Mouse (Mus musculus) embryonic facial prominence, embryonic 15.5 days (tissue): ENCODE results near the gene Sfxn3. TPM values are rescaled to one million over a fixed set of nuclear protein-coding genes. Genes with fewer than 3 reads are reported as not detected.

Experiments
- ATAC-seq: fragments of 200-750 bp; cut with Nextera tagmentation; 2 replicates; pipeline ENCODE4 v1.8.0; 2017; ENCODE audit warnings: low read depth, moderate TSS enrichment; ENCODE audit not compliant: insufficient number of reproducible peaks, low FRiP score, low TSS enrichment
- H3K27ac ChIP-seq: fragments of 300-500 bp; sonication (generic); replicated peaks from 2 replicates; pipeline ENCODE4 v1.5.1; 2015; ENCODE audit warnings: mild to moderate bottlenecking, inconsistent platforms
- H3K27me3 ChIP-seq: fragments of 300-500 bp; sonication (generic); 2 replicates; pipeline ENCODE4 v1.6.1; 2015; ENCODE audit warnings: inconsistent platforms
- H3K36me3 ChIP-seq: fragments of 300-500 bp; sonication (generic); 2 replicates; pipeline ENCODE4 v1.6.1; 2015; ENCODE audit warnings: mild to moderate bottlenecking, inconsistent platforms
- H3K4me1 ChIP-seq: fragments of 300-500 bp; sonication (generic); 2 replicates; pipeline ENCODE4 v1.6.1; 2015; ENCODE audit warnings: inconsistent platforms
- H3K4me2 ChIP-seq: fragments of 300-500 bp; sonication (generic); replicated peaks from 2 replicates; pipeline ENCODE4 v1.6.1; 2015; ENCODE audit warnings: mild to moderate bottlenecking, inconsistent platforms
- H3K4me3 ChIP-seq: fragments of 300-500 bp; sonication (generic); replicated peaks from 2 replicates; pipeline ENCODE4 v1.5.1; 2015; ENCODE audit warnings: mild to moderate bottlenecking, inconsistent platforms
- H3K9ac ChIP-seq: fragments of 300-500 bp; sonication (generic); 2 replicates; pipeline ENCODE4 v1.6.1; 2015; ENCODE audit warnings: inconsistent platforms
- H3K9me3 ChIP-seq: fragments of 300-500 bp; sonication (generic); replicated peaks from 2 replicates; pipeline ENCODE4 v1.6.1; 2016; ENCODE audit warnings: inconsistent platforms
- WGBS: fragments of 180-500 bp; shearing (Covaris S2); methylation state at CpG from one replicate; pipeline ENCODE4 v1.1.7; 2015; 5-methylcytosine and 5-hydroxymethylcytosine counted together
- polyA plus RNA-seq: library from polyadenylated mRNA; unstranded; fragments of >200 nt; fragmentation: Nextera tagmentation; extraction: Ambion mirVana; gene quantifications from 2 replicates; pipeline ENCODE4 v1.2.1, GENCODE M21; 2015

Gene Sfxn3
- polyA plus RNA-seq, 1 experiment from 2014 or later, result 41.3 TPM

DNA sequence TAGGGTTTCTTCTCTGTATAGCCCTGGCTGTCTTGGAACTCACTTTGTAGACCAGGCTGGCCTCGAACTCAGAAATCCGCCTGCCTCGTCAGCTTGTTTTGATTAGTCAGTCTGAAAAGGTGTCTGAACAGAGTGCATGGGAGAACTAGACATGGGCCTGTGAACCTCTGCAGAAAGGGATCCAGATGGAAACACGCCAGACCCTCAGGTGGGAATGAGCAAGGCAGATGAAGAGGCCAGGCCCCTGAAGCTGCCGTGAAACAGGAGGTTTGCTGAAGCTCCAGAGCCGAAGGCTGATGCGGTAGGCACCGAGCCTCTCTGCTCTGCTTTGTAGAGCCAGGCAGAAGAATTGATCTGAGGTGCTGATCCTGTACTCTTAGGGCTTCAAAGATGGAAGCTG lies 35.1 kb upstream of the Sfxn3 start:
- Histone ChIP-seq H3K9me3 (no peaks in the 10 kb centered on the region), H3K27ac (0 out of 2 replicates have a peak overlapping the region, but pooled peaks have one; percentile 22), H3K4me1 (peaks cover 60% of the 10 kb centered on the region), H3K9ac (no peak overlapping the region), H3K4me2 (no peak overlapping the region), H3K27me3 (no peaks in the 10 kb centered on the region), H3K36me3 (peaks cover 31% of the 10 kb centered on the region), H3K4me3 (no peak overlapping the region)
- no peak for ATAC-seq
- 72% methylated on average over 8 of the region's 8 CpGs for WGBS

DNA sequence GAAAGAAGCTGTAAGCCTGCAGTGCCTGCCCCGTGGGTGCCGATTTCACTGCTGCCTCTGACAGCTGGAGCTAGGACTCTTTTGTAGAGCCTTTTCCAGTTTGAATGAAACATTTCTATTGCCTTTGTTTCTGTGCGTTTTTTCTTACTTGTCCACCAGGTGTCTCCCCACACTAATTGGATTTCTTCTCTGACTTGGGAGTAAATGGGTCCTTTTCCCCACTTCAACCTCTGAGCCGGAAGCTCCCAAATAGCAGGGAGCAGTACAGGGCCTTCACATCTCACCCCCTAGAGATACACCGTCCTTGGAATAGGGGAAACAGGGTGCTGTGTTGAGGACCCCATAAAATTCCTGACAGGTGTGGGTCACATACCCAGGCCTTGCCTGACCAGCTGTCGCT lies 34.7 kb upstream of the Sfxn3 start:
- peak overlapping the region; percentile 100; the same call in 1 of the 2 replicates for H3K27ac ChIP-seq
- 27% methylated on average over 6 of the region's 6 CpGs for WGBS
- H3K36me3 ChIP-seq, result peaks cover 31% of the 10 kb centered on the region
- no peak for ATAC-seq
- H3K9me3 ChIP-seq, result no peaks in the 10 kb centered on the region
- no peak overlapping the region for H3K4me3 ChIP-seq
- H3K27me3 ChIP-seq, result no peaks in the 10 kb centered on the region
- H3K4me1 ChIP-seq, result peaks cover 59% of the 10 kb centered on the region
- no peak overlapping the region for H3K4me2 ChIP-seq
- H3K9ac ChIP-seq, result no peak overlapping the region

DNA sequence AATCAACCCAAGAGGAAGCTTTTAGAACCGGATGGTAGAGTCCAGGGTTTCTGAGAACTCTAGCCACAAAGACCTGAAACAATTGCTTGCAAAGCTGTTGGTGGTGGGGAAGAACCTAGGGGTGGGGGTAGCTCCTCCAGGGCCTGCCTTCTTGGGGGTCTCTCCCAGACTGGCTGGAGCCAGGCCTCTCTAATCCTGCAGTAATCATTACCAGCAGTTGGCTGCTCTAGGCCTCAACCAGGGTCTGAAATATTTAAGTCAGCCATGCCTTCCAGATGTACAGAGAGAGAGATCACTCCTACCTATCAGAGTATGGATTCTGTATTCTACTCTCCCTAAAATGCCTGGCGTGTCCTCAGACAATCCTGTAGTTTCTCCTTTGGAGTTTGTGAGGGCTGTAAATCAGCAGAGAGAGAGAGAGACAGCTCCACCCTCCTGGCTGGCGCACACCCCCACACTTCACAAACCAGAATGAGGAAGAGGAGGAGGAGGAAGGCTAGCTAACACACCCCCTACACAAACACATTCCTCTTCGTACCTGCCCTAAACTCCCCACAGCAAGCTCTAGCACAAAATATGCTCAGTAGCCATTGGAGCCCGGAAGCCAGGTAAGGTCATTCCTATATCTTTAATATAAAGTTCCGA lies 33.6 kb upstream of the Sfxn3 start:
- no peak overlapping the region for H3K9ac ChIP-seq
- no peak for ATAC-seq
- 34% methylated on average over 6 of the region's 6 CpGs for WGBS
- peaks cover 51% of the 10 kb centered on the region for H3K4me1 ChIP-seq
- no peaks in the 10 kb centered on the region for H3K27me3 ChIP-seq
- H3K27ac ChIP-seq, result peak overlapping the region; percentile 100
- no peak overlapping the region for H3K4me3 ChIP-seq
- H3K36me3 ChIP-seq, result peaks cover 29% of the 10 kb centered on the region
- no peaks in the 10 kb centered on the region for H3K9me3 ChIP-seq
- H3K4me2 ChIP-seq, result no peak overlapping the region

DNA sequence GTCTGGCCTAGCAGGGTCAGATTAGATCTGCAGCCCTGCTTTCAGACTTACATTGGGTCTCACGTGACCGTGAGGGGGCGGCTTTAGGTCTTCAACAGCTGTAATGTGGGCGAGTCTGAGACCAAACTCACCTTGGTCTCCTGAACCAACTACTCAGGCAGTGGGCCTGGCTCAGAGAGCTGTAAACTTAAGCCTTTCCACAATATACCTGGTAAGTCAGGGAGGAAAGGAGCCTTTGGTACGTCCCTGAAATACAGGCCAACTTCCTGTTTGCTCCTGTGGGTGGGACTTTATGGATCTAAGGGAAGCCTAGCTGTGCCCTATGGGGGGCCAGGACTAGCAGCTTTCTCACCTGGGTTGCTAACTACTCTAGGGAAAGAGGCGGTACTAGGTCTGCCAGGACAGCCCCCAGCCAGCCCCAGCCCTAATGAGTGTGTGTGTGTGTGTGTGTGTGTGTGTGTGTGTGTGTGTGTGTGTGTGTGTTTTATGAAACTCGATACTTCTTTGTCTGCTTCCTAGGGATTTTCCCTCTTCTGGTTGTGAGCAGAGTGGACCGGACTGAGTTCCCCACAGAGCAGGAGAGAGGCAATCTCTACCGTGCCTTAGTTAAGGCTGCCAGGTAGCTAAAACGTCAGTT lies 32.9 kb upstream of the Sfxn3 start, which contains the start of gene Lzts2:
TSS of gene Lzts2 (plus strand) at position 80 of the 637 bp plus-strand sequence.
- H3K27ac ChIP-seq, result peak within 1 kb of the TSS; percentile 100
- H3K36me3 ChIP-seq, result peaks cover 24% of the 10 kb centered on the region
- peaks cover 58% of the 10 kb centered on the region for H3K4me1 ChIP-seq
- no peak for ATAC-seq
- no peaks in the 10 kb centered on the region for H3K27me3 ChIP-seq
- WGBS, result 3% methylated on average over 10 of the region's 10 CpGs
- H3K4me3 ChIP-seq, result peak within 1 kb of the TSS; percentile 67
- peak within 1 kb of the TSS; percentile 54 for H3K9ac ChIP-seq
- H3K9me3 ChIP-seq, result no peaks in the 10 kb centered on the region
- H3K4me2 ChIP-seq, result peak within 1 kb of the TSS; percentile 86

DNA sequence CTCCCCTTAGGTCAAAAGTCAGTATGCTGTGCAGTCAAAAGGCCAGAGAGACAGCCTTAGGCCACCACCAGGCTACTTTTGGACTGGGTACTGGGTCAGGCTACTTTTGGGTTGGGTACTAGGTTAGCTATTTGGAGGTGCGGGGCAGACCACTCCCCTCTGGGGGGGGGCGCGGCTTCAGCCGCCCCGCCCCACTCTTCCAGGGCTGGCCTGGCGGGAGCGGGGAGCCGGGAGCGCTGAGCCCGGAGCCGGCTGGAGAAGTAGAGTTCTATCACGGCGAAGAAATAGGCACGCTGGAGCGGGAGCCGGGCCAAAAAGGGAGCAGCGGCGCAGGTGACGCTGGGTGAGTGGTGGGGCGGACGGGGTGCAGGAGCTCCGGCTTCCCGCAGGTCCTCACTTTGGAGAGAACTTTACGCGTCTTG lies 32.3 kb upstream of the Sfxn3 start:
- peaks cover 64% of the 10 kb centered on the region for H3K4me1 ChIP-seq

DNA sequence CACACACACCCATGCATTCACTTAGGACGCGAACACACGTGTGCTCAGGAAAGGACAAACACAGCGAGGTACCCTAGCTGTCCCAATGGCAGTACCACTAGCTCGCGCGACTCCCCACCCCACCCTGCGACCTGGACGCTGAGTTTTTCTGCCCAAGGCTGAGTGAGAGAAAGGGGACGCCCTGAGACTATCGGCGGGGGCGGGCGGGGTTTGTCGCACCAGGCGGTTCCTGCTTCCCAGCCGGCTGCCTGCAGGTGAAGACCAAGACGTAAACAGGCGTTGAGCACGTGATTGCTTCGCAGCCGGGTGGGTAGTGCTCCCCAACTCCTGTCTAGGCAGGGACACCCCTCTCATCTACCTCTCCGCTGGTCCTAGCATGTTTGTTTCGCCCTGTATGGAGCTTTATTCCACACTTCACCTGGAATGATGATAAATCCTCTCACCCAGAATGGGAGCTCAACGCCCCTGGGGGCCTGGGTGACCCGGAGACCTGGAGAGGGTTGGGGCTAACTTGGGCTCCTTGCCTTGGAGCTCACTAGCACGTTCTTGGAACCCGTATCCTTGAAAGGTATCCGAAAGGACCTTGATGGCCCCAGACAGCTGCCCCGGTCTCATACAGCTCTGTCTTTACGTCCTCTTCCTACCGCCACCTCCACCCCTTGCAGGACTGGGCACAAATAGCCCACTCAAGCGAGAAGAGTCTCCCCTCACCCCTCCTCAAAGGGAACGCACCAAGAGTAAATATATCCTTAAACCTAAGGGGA lies 31.6 kb upstream of the Sfxn3 start:
- H3K9me3 ChIP-seq, result no peaks in the 10 kb centered on the region
- peaks cover 12% of the 10 kb centered on the region for H3K36me3 ChIP-seq
- peak overlapping the region; percentile 100 for H3K27ac ChIP-seq
- peak overlapping the region; percentile 54 for H3K9ac ChIP-seq
- no peak for ATAC-seq
- H3K4me1 ChIP-seq, result peaks cover 71% of the 10 kb centered on the region
- H3K27me3 ChIP-seq, result no peaks in the 10 kb centered on the region
- peak overlapping the region; percentile 86 for H3K4me2 ChIP-seq
- H3K4me3 ChIP-seq, result peak overlapping the region; percentile 67
- WGBS, result under 1% methylated on average over 34 of the region's 34 CpGs

More for the DNA sequence above, 32.3 kb upstream of the Sfxn3 start:
- no peaks in the 10 kb centered on the region for H3K27me3 ChIP-seq
- H3K9ac ChIP-seq, result peak overlapping the region; percentile 54
- no peak; the same call in 1 of the 2 replicates for ATAC-seq
- H3K36me3 ChIP-seq, result peaks cover 19% of the 10 kb centered on the region
- WGBS, result under 1% methylated on average over 25 of the region's 25 CpGs
- H3K4me2 ChIP-seq, result peak overlapping the region; percentile 86
- H3K9me3 ChIP-seq, result no peaks in the 10 kb centered on the region
- peak overlapping the region; percentile 100 for H3K27ac ChIP-seq
- peak overlapping the region; percentile 67 for H3K4me3 ChIP-seq

DNA sequence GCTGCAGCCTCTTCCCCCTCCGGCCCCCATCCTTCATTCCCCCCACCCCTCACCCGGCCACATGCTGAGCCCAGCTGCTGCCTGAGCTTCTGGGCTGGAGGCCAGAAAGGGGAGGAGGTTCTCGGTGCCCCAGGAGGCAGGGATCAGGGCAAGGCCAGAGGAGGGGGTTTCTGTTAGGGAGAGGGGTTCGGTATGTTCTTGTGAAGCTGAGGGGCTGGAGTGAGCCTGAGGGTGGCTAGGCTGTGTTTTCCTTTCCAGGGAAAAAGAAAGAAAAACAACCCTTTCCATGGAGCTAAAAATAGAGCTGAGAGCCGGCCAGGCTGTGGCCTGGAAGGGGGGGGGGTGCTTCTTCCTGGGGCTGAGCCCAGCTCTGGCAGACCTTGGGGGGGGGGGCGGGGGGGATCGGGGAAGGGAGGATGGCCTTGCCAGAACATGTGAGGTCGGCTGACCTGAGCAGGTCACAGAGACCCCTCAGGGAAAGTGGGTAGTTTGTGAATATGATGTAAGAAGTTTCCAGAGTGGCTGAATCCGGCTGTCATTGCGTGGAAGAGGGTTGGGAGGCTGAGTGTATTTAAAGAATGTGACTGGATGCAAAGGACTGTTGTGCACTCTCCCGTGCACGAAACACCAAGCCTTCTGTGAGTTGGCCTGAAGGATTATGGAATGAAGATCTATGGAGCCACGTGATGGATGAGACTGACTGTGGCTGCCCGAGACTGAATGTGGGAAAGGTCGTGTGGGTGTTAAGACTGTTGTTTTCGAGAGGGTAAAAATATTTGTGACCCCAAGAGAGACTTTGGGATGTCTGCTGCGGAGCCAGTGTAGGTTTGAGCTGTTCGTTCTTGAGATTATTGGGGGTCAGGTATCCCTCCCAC lies 30.7 kb upstream of the Sfxn3 start:
- H3K9ac ChIP-seq, result peak overlapping the region; percentile 54; the same call in 1 of the 2 replicates
- no peaks in the 10 kb centered on the region for H3K27me3 ChIP-seq
- peaks cover 80% of the 10 kb centered on the region for H3K4me1 ChIP-seq
- H3K4me2 ChIP-seq, result peak overlapping the region; percentile 86
- H3K36me3 ChIP-seq, result peaks cover 8% of the 10 kb centered on the region
- no peaks in the 10 kb centered on the region for H3K9me3 ChIP-seq
- H3K4me3 ChIP-seq, result peak overlapping the region; percentile 67
- peak; percentile 67 for ATAC-seq
- peak overlapping the region; percentile 100 for H3K27ac ChIP-seq
- WGBS, result under 1% methylated on average over 18 of the region's 18 CpGs

DNA sequence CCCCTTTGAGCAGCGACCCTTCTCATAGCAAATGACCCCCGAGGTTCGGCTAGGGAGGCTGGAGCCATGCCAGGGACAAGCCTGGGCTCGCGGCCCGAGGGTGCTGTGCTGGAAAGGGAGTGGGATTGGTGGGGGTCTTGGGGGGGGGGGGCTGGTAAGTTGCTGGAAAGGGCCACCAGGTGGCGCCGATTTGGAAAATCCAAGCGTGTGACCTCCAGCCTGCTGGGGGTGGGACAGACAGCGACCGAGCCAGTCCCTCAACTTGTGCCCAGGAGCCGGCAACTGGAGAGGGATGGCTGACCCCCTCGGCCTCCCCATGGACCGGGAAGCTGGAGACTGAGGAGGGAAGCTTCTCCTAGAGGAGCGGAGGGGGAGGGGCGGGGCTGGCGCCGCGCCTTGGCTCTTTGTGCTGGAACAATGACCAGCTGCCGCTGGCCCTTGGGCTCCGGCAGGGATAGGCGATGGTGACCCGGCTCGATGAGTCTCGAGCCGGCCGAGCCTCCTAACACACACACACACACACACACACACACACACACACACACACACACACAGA lies 30.0 kb upstream of the Sfxn3 start:
- H3K4me3 ChIP-seq, result peak overlapping the region; percentile 67
- peak overlapping the region; percentile 100 for H3K27ac ChIP-seq
- H3K27me3 ChIP-seq, result no peaks in the 10 kb centered on the region
- no peaks in the 10 kb centered on the region for H3K9me3 ChIP-seq
- peak overlapping the region; percentile 86 for H3K4me2 ChIP-seq
- 0% methylated on average over 19 of the region's 27 CpGs for WGBS
- H3K36me3 ChIP-seq, result peaks cover 9% of the 10 kb centered on the region
- peaks cover 83% of the 10 kb centered on the region for H3K4me1 ChIP-seq
- peak; percentile 52 for ATAC-seq
- H3K9ac ChIP-seq, result peak overlapping the region; percentile 37; the same call in 1 of the 2 replicates

DNA sequence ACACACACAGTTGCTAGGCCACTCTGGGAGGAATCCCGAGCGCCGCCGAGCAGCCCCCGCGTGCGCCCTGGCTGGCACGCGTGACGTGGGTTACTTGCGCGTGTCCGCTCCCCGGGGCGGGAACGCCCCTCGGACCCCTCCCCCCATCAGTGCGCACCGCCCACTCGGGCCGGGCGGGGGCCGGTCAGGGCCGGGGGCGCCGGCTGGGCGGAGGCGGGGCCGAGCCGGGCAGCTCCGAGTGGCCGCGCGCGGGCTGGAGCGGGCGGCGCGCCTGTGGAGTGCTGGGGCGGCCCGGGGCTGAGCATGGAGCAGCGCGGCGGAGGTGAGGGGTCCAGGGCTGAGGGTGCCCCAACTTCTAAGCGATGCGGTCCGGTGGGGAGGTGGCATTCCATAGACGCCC lies 29.4 kb upstream of the Sfxn3 start:
- H3K27me3 ChIP-seq, result no peaks in the 10 kb centered on the region
- peak; percentile 74 for ATAC-seq
- H3K9me3 ChIP-seq, result no peaks in the 10 kb centered on the region
- peak overlapping the region; percentile 86 for H3K4me2 ChIP-seq
- H3K36me3 ChIP-seq, result peaks cover 15% of the 10 kb centered on the region
- H3K4me3 ChIP-seq, result peak overlapping the region; percentile 67
- peak overlapping the region; percentile 100 for H3K27ac ChIP-seq
- H3K4me1 ChIP-seq, result peaks cover 77% of the 10 kb centered on the region
- WGBS, result under 1% methylated on average over 46 of the region's 48 CpGs
- peak overlapping the region; percentile 78 for H3K9ac ChIP-seq

DNA sequence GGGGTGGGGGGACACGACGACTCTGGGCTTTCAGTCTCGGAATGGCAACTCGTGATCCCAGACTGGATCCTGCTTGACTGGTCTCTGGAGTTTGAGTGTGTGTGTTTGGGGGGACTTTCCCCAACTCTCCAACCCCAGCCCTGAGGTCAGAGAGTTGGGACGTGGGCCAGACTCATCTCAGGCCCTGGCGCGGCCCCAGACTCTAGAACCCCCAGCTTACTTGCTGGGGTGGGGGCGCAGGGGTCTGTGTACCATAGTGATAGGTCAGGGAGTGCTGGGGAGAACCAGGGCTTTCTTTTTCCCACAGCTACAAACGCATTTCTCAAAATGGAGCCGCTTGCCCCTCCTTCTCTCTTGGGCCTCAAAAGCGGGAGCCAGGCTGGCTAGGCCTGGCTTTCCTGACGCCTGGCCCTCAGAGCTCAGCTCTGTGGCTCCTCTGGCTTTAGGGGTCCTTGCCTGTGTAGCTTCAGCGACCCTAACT lies 28.9 kb upstream of the Sfxn3 start:
- Histone ChIP-seq H3K36me3 (peaks cover 17% of the 10 kb centered on the region), H3K4me2 (peak overlapping the region; percentile 86), H3K9ac (peak overlapping the region; percentile 78), H3K4me3 (peak overlapping the region; percentile 67), H3K27ac (peak overlapping the region; percentile 100), H3K9me3 (no peaks in the 10 kb centered on the region), H3K27me3 (no peaks in the 10 kb centered on the region), H3K4me1 (peaks cover 72% of the 10 kb centered on the region)
- WGBS, result 0% methylated on average over 13 of the region's 13 CpGs
- no peak for ATAC-seq
